Mouse (Mus musculus): ENCODE results near the gene Mafk. TPM values are rescaled to one million over a fixed set of nuclear protein-coding genes. Genes with fewer than 3 reads are reported as not detected.
A peak's percentile ranks its signal among the peaks of the same experiment; 100 is the strongest.
"Not testable (repeated sequence)": the region's sequence is repeated elsewhere in the genome, so short reads cannot be mapped to it uniquely, and the experiment has no call there.

Gene Mafk
- total RNA-seq (2017) = 45.8 and 52.7 TPM in 2 replicates

DNA sequence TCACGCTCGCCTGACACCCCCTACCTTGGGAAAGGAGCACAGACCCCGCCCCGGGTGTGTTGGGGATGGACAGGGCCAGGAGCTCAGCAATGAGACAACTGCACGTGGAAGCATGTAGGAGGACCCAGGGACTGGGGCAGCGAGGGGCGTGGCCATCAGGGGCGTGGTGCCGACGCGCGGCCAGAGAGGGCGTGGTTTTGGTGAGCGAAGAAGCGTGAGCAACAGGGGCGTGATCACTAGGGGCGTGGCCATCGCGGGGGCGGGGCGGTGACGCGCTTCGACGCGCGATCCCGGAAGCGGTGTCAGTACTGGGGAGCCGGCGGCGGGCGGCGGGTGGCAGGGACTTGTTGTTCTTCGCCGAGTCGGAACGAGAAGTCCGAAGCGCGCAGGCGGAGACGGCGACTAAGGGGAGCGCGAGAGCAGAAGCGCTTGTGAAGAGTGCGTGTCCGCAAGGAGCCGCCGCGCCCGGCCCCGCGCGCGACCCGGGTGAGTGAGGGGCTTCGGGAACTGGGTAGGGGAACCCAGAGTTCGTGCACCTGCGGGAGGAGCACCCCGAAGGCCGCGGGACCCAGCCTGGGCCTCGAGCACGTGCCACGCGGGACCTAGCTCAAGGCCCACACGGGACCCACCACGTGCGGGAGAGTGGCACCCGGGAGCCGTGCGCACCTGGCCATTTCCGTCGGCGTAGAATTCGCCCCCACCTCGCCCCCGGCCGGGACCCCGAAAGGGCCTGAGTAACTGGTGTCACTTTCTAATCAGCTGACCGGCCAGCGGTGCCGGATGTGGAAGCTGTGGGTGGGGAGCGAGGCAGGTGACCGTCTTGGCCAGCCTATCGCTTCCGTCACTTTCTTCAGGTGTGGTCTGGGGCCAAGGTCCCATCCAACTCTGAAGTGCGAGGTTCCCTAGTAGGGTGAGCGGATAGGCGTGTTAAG is at the start of gene Mafk:
TSS of gene Mafk (plus strand) at position 287 of the 932 bp plus-strand sequence.
- ATAC-seq (replicated peaks in 1 of 2; ENCODE audit: insufficient read depth in 1 of 2, low FRiP score in 2 of 2, low TSS enrichment in 1 of 2, low read depth in 1 of 2, poor library complexity in 2 of 2, severe bottlenecking in 2 of 2) = peak; percentile 77 to 83

GRCm38 (mm10) chr5:139742640-139743039 is 48.7 kb upstream of the Mafk start:
- not testable (repeated sequence) for ATAC-seq (replicated peaks in 1 of 2; ENCODE audit: insufficient read depth in 1 of 2, low FRiP score in 2 of 2, low TSS enrichment in 1 of 2, low read depth in 1 of 2, poor library complexity in 2 of 2, severe bottlenecking in 2 of 2)

DNA sequence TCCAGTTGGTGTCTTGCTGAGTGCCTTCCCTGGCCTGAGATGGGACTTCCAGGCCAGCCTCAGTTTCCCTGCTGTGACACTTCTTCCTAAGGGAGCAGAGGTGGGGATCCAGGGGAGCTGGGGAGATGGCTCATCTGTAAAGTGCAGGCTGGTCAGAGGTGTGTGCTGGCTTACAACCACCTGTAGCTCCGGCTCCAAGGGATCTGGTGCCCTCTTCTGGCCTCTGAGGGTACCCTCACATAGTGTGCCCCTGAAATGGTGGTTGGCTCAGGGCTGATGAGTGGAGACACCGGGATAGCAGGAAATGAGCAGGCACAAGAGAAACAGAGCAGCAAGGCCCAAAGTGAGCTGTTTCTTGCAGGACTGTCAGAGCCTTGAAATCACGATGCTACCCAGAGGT is 45.5 kb upstream of the Mafk start:
- peak; percentile 80 to 81 for ATAC-seq (replicated peaks in 1 of 2; ENCODE audit: insufficient read depth in 1 of 2, low FRiP score in 2 of 2, low TSS enrichment in 1 of 2, low read depth in 1 of 2, poor library complexity in 2 of 2, severe bottlenecking in 2 of 2)

- ATAC-seq (replicated peaks in 1 of 2; ENCODE audit: insufficient read depth in 1 of 2, low FRiP score in 2 of 2, low TSS enrichment in 1 of 2, low read depth in 1 of 2, poor library complexity in 2 of 2, severe bottlenecking in 2 of 2) = no peak
Measured at GRCm38 (mm10) chr5:139749413-139750125, 41.7 kb upstream of the Mafk start.

- no peak; a peak in 1 of 4 replicates for ATAC-seq (replicated peaks in 1 of 2; ENCODE audit: insufficient read depth in 1 of 2, low FRiP score in 2 of 2, low TSS enrichment in 1 of 2, low read depth in 1 of 2, poor library complexity in 2 of 2, severe bottlenecking in 2 of 2)
Measured at GRCm38 (mm10) chr5:139750535-139750934, 40.8 kb upstream of the Mafk start.

GRCm38 (mm10) chr5:139754753-139755152 is 36.6 kb upstream of the Mafk start:
- ATAC-seq (replicated peaks in 1 of 2; ENCODE audit: insufficient read depth in 1 of 2, low FRiP score in 2 of 2, low TSS enrichment in 1 of 2, low read depth in 1 of 2, poor library complexity in 2 of 2, severe bottlenecking in 2 of 2) = no peak

DNA sequence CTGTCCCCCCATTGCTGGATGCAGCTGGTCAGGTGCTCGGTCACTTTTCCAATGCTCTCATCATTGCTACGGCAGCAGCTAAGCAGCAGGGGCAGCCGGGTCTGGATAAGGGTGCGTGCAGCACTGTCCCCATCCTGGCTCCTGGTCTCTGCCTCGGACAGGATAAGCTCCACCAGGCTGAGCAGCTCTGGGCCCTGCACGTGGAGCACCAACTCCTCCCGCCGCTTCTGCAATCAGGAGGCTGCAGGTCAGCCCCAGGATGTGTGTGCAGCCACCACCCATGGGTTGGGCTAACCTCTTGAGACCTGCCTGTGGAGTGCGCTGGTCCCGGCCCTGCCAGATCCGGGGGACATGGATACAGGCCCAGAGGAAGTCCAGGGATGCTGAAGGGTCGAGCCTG is 35.2 kb upstream of the Mafk start:
- no peak for ATAC-seq (replicated peaks in 1 of 2; ENCODE audit: insufficient read depth in 1 of 2, low FRiP score in 2 of 2, low TSS enrichment in 1 of 2, low read depth in 1 of 2, poor library complexity in 2 of 2, severe bottlenecking in 2 of 2)

GRCm38 (mm10) chr5:139756586-139756985 is 34.7 kb upstream of the Mafk start:
- no peak for ATAC-seq (replicated peaks in 1 of 2; ENCODE audit: insufficient read depth in 1 of 2, low FRiP score in 2 of 2, low TSS enrichment in 1 of 2, low read depth in 1 of 2, poor library complexity in 2 of 2, severe bottlenecking in 2 of 2)

DNA sequence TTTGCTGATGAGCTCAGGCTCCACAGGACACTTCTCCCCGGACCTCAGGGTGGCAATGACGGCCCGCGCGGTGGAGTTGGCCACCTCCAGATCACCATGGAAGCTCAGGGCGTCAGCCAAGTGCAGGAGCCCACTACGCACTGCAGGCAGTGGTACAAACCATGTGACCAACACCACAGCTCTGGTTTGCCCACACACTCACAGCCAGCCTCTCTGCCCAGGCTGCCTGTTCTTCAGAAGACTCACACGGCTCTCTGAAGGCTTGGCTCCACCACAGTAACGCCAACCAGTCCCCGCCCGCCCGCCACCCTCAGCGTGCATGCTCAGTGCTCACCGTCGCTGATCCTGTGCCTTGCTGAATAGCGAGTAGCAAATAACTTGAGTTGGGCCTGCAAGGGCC is 33.2 kb upstream of the Mafk start:
- ATAC-seq (replicated peaks in 1 of 2; ENCODE audit: insufficient read depth in 1 of 2, low FRiP score in 2 of 2, low TSS enrichment in 1 of 2, low read depth in 1 of 2, poor library complexity in 2 of 2, severe bottlenecking in 2 of 2) = no peak

DNA sequence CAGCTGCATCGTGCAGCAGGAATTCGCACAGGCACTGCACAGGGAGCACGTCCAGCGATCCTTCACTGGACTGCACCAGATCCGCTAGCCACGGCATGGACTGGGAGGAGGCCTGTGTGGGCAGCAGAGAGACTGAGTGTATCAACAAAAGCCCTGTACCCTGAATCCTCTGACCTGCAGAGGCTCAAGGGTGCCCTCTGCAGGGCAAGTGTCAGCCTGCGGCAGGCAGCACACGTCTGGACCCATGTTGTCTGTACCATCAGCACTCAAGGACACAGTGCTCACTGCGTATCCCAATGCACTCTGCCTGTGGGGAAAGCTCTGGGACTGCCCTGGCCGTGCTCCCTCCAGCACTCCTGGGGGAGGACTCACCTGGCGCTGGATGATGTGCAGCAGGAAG is 27.0 kb upstream of the Mafk start:
- ATAC-seq (replicated peaks in 1 of 2; ENCODE audit: insufficient read depth in 1 of 2, low FRiP score in 2 of 2, low TSS enrichment in 1 of 2, low read depth in 1 of 2, poor library complexity in 2 of 2, severe bottlenecking in 2 of 2) = peak in 1 of 2 experiments; percentile 33; a peak in 2 of 4 replicates

DNA sequence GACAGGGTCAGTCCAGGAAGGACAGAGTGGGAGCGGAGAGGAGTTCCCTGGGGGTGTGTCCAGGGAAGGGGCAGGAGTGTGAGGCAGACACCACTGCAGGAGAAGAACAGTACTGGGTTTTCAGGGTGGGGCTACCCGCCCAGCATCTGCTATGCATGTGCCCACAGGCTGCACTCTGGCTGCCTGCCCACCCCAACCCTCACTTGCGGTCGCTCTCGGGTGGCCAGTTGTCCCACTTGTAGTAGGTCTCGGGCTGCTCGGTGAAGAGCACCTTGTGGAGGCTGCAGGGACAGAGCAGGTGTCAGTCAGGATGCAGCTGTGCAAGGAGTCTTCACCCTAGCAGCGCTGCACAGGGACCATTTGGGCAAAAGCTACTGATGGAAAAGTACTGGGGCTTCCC is 23.1 kb upstream of the Mafk start:
- no peak for ATAC-seq (replicated peaks in 1 of 2; ENCODE audit: insufficient read depth in 1 of 2, low FRiP score in 2 of 2, low TSS enrichment in 1 of 2, low read depth in 1 of 2, poor library complexity in 2 of 2, severe bottlenecking in 2 of 2)

- peak; percentile 79 to 86 for ATAC-seq (replicated peaks in 1 of 2; ENCODE audit: insufficient read depth in 1 of 2, low FRiP score in 2 of 2, low TSS enrichment in 1 of 2, low read depth in 1 of 2, poor library complexity in 2 of 2, severe bottlenecking in 2 of 2)
Measured at GRCm38 (mm10) chr5:139775216-139775926, 15.9 kb upstream of the Mafk start, which contains the start of gene Ints1. Ints1 (minus strand) TSS chr5:139775674.

GRCm38 (mm10) chr5:139776966-139777365 is 14.3 kb upstream of the Mafk start:
- peak; percentile 85 to 89 for ATAC-seq (replicated peaks in 1 of 2; ENCODE audit: insufficient read depth in 1 of 2, low FRiP score in 2 of 2, low TSS enrichment in 1 of 2, low read depth in 1 of 2, poor library complexity in 2 of 2, severe bottlenecking in 2 of 2)

DNA sequence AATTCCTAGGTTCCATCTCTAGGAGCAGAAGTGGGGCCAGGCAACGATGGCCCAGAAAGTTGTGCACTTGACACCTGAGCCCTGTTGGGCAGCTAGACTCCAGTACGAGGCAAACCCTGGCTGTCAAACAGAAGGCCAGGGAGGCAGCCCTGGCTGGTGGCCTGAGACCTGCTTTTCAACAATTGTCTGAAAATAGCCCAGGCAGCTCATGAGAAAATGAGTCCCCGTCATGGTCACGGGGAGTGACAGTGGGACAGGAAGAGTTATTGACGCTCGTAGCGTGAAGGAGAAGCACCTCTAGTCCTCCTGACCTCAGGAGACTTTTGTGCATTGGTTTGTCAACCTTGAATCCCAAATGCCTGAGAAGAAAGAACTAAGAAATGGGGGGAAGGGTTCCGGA is 9.9 kb upstream of the Mafk start:
- ATAC-seq (replicated peaks in 1 of 2; ENCODE audit: insufficient read depth in 1 of 2, low FRiP score in 2 of 2, low TSS enrichment in 1 of 2, low read depth in 1 of 2, poor library complexity in 2 of 2, severe bottlenecking in 2 of 2) = no peak

GRCm38 (mm10) chr5:139789466-139789865 is 1.8 kb upstream of the Mafk start:
- ATAC-seq (replicated peaks in 1 of 2; ENCODE audit: insufficient read depth in 1 of 2, low FRiP score in 2 of 2, low TSS enrichment in 1 of 2, low read depth in 1 of 2, poor library complexity in 2 of 2, severe bottlenecking in 2 of 2) = no peak; a peak in 1 of 4 replicates

DNA sequence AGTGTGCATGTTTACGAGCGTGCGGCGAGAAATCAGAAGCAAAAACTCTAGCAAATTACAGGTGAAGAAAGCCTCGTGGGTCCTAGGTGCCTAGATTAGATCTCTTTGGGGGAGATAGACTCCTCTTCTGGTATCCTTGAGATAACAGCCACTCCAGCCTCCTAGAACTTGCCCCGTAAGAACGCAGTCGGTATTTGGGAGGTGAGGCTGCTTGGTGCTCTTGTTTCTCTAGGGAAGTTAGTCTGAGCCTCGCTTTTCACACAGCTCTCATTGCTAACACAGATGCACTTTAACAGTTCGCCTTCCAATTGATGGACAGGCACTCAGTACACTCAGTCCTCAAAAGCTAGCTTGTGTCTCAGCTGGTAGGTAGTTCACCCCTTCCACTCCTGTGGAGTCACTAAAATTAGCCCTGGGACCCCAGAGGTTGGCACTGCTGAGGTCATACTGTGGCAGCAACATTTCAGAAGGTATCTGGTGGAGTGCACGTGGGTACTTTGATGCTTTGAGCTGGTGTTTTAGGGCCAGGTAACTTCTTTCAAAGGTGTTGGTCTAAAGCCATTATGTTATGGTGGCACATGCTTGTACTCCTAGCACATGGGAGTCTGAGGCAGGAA is 954 bp downstream of the Mafk start:
- ATAC-seq (replicated peaks in 1 of 2; ENCODE audit: insufficient read depth in 1 of 2, low FRiP score in 2 of 2, low TSS enrichment in 1 of 2, low read depth in 1 of 2, poor library complexity in 2 of 2, severe bottlenecking in 2 of 2) = no peak

GRCm38 (mm10) chr5:139792966-139793337 is 1.6 kb downstream of the Mafk start:
- ATAC-seq (replicated peaks in 1 of 2; ENCODE audit: insufficient read depth in 1 of 2, low FRiP score in 2 of 2, low TSS enrichment in 1 of 2, low read depth in 1 of 2, poor library complexity in 2 of 2, severe bottlenecking in 2 of 2) = no peak

All from hematopoietic stem cell, adult 5-6 weeks (primary cell).